ENCODE assay signal across 26 mouse cellular contexts in the genomic region with DNA sequence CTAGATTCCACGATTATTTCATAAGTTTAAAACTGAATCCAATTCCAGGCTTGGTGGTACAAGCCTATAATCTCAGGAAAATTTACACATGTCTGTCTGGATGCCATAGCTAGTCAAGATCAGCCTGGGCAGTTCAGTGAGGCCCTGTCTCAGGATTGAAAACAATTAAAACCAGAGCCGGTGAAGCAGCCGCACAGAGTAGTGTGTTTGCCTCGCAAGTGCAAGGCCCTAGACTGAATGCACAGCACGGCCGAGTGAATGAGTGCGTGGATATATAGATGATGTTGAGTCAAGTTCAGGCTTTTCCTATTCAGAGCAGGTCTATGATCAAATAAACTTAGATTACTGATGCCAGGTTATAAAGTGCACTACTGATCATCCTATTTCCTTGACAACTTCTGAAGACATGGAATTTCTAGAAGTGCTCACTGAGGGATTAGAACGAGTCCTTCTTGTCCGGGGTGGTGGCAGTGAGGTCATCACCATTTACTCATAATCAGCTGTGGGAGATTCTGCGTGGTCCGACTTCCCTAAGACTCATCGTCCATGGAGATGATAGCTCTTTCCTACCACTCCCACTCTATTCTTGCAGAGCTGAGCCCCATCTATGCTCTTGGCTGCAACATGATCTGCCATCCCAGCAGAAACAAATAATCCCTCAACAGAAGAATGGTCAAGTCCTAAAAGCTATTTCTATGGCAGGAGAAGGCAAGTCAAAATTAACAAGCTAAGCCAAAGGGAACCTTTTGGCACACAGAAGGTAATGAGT. TPM values are rescaled to one million over a fixed set of nuclear protein-coding genes. Genes with fewer than 3 reads are reported as not detected.
DNase-seq lines count a peak whose midpoint lies in the region; ATAC-seq and TF ChIP-seq lines count a peak whose summit lies in the region.
"Had no signal": no experiment of that assay in that cellular context is flagged by ENCODE, and none has a peak within 500 bp of the region (broad histone marks: within the 10 kb centered on the region; RNA-seq: fewer than 3 reads in every experiment).

No protein-coding gene starts in this region.

- H3K27ac ChIP-seq in kidney, postnatal 0 days, result no peak overlapping the region
- peak overlapping the region; percentile 38 for H3K27ac ChIP-seq in lung, embryonic 16.5 days (ENCODE audit: low read length)
- no peak overlapping the region for H3K27ac ChIP-seq in hindbrain, postnatal 0 days
- H3K27ac ChIP-seq: embryonic facial prominence, embryonic 12.5 days; intestine, embryonic 15.5 days; left cerebral cortex, adult 2 months; limb, embryonic 13.5 days; liver, embryonic 12.5 days; neural tube, embryonic 12.5 days had no signal

- no peak overlapping the region for H3K4me2 ChIP-seq in kidney, postnatal 0 days (ENCODE audit: low read length)
- H3K4me2 ChIP-seq in lung, embryonic 16.5 days (ENCODE audit: low read depth, low read length), result no peak overlapping the region
- H3K4me2 ChIP-seq in hindbrain, postnatal 0 days (ENCODE audit: low read depth, low read length), result no peak overlapping the region
- H3K4me2 ChIP-seq: embryonic facial prominence, embryonic 12.5 days; intestine, embryonic 15.5 days; limb, embryonic 13.5 days; liver, embryonic 12.5 days; neural tube, embryonic 12.5 days had no signal

- no peak for DNase-seq in frontal cortex, postnatal 36 days (ENCODE audit: low spot score in 2 of 2)
- DNase-seq in kidney, postnatal 0 days (ENCODE audit: low spot score), result peak; percentile 62
- DNase-seq in kidney, postnatal 25 days, result no peak
- DNase-seq in lung, postnatal 10 days, result no peak
- no peak for DNase-seq in hindbrain, postnatal 0 days (ENCODE audit: low spot score)
- DNase-seq: adrenal gland, postnatal 10 days; cerebellum, adult 8-10 months; cerebellum, postnatal 25 days; gastrocnemius, postnatal 10 days; kidney, adult 9 months; liver, postnatal 0 days; right cerebral cortex, adult 18-20 months; spleen, adult 18-20 months; thymus, adult 2 months; thymus, postnatal 36 days had no signal

- H3K4me3 ChIP-seq in kidney, postnatal 0 days (replicated peaks; ENCODE audit: low read depth, low read length), result no peak overlapping the region
- H3K4me3 ChIP-seq in lung, embryonic 16.5 days (ENCODE audit: low read length), result no peak overlapping the region
- no peak overlapping the region for H3K4me3 ChIP-seq in hindbrain, postnatal 0 days (ENCODE audit: low read length)
- H3K4me3 ChIP-seq: embryonic facial prominence, embryonic 12.5 days; intestine, embryonic 15.5 days; left cerebral cortex, adult 2 months; limb, embryonic 13.5 days; liver, embryonic 12.5 days; neural tube, embryonic 12.5 days had no signal

- H3K27me3 ChIP-seq in kidney, postnatal 0 days (ENCODE audit: insufficient read depth, low read length), result no peaks in the 10 kb centered on the region
- no peaks in the 10 kb centered on the region for H3K27me3 ChIP-seq in lung, embryonic 16.5 days (ENCODE audit: control insufficient read depth, insufficient read depth, low read depth, low read length)
- no peaks in the 10 kb centered on the region for H3K27me3 ChIP-seq in hindbrain, postnatal 0 days (ENCODE audit: insufficient read depth, low read length)
- H3K27me3 ChIP-seq: embryonic facial prominence, embryonic 12.5 days; intestine, embryonic 15.5 days; limb, embryonic 13.5 days; liver, embryonic 12.5 days; neural tube, embryonic 12.5 days; Patski had no signal

- ATAC-seq in frontal cortex, adult (ENCODE audit: low TSS enrichment), result 0 out of 2 replicates have a peak, but pooled peaks have one; percentile 18
- ATAC-seq in kidney, postnatal 0 days (replicated peaks; ENCODE audit: low FRiP score, low read depth), result peak; percentile 48
- ATAC-seq in lung, embryonic 16.5 days (ENCODE audit: low read depth), result peak; percentile 31; the same call in 1 of the 2 replicates
- no peak for ATAC-seq in hindbrain, postnatal 0 days
- ATAC-seq: hindbrain, embryonic 16.5 days; intestine, embryonic 15.5 days; liver, embryonic 12.5 days; liver, postnatal 0 days; midbrain, embryonic 16.5 days had no signal

- H3K36me3 ChIP-seq in kidney, postnatal 0 days (ENCODE audit: insufficient read depth, low read length), result peaks cover 57% of the 10 kb centered on the region
- H3K36me3 ChIP-seq in lung, embryonic 16.5 days (ENCODE audit: control insufficient read depth, insufficient read depth, low read length), result peaks cover 28% of the 10 kb centered on the region
- H3K36me3 ChIP-seq in hindbrain, postnatal 0 days (ENCODE audit: insufficient read depth, low read length), result peaks cover 54% of the 10 kb centered on the region

- no peaks in the 10 kb centered on the region for H3K9me3 ChIP-seq in kidney, postnatal 0 days (replicated peaks; ENCODE audit: low read length)
- H3K9me3 ChIP-seq in lung, embryonic 16.5 days (ENCODE audit: control insufficient read depth, low read length), result no peaks in the 10 kb centered on the region
- no peaks in the 10 kb centered on the region for H3K9me3 ChIP-seq in hindbrain, postnatal 0 days (ENCODE audit: low read length)
- H3K9me3 ChIP-seq: embryonic facial prominence, embryonic 12.5 days; intestine, embryonic 15.5 days; limb, embryonic 13.5 days; liver, embryonic 12.5 days; neural tube, embryonic 12.5 days had no signal

- WGBS in kidney, postnatal 0 days, result 59% methylated on average over 12 of the region's 12 CpGs
- 83% methylated on average over 12 of the region's 12 CpGs for WGBS in lung, embryonic 16.5 days
- WGBS in hindbrain, postnatal 0 days, result 91% methylated on average over 12 of the region's 12 CpGs

- H3K4me1 ChIP-seq in kidney, postnatal 0 days (replicated peaks; ENCODE audit: insufficient read depth, low read length), result no peaks in the 10 kb centered on the region
- no peaks in the 10 kb centered on the region for H3K4me1 ChIP-seq in lung, embryonic 16.5 days (replicated peaks; ENCODE audit: control insufficient read depth, insufficient read depth, low read length)
- H3K4me1 ChIP-seq in hindbrain, postnatal 0 days (ENCODE audit: insufficient read depth, low read length), result no peaks in the 10 kb centered on the region
- H3K4me1 ChIP-seq: embryonic facial prominence, embryonic 12.5 days; intestine, embryonic 15.5 days; limb, embryonic 13.5 days; liver, embryonic 12.5 days; neural tube, embryonic 12.5 days had no signal

- no peak for TF ChIP-seq CTCF in kidney, postnatal 0 days (IDR thresholded peaks at IDR 0.05; ENCODE audit: low read depth)
- no peak for TF ChIP-seq CTCF in hindbrain, postnatal 0 days (IDR thresholded peaks at IDR 0.05; ENCODE audit: low read depth)

- H3K9ac ChIP-seq in kidney, postnatal 0 days (ENCODE audit: low read depth, low read length), result no peak overlapping the region
- no peak overlapping the region for H3K9ac ChIP-seq in lung, embryonic 16.5 days (ENCODE audit: low read length)
- no peak overlapping the region for H3K9ac ChIP-seq in hindbrain, postnatal 0 days (replicated peaks; ENCODE audit: low read length)
- H3K9ac ChIP-seq: embryonic facial prominence, embryonic 12.5 days; intestine, embryonic 15.5 days; limb, embryonic 13.5 days; liver, embryonic 12.5 days; liver, postnatal 0 days; neural tube, embryonic 12.5 days had no signal

RNA-seq across cellular contexts. Expression of a gene that starts 7.6 kb away (rescaled TPM):
- polyA plus RNA-seq in kidney, postnatal 0 days (2015; fragmentation: Nextera tagmentation; extraction: Ambion mirVana), result 127 and 141 TPM in 2 replicates
- 109 and 113 TPM in 2 replicates for polyA plus RNA-seq in lung, embryonic 16.5 days (2015; fragmentation: Nextera tagmentation; extraction: Ambion mirVana)
- 123 and 151 TPM in 2 replicates for total RNA-seq in hindbrain, postnatal 0 days (2014; rRNA removed)
- polyA plus RNA-seq in hindbrain, postnatal 0 days (2015; fragmentation: Nextera tagmentation; extraction: Ambion mirVana), result 239 and 246 TPM in 2 replicates

RNA-seq across cellular contexts. Expression of a gene that starts 18.8 kb away (rescaled TPM):
- 33.8 and 35.2 TPM in 2 replicates for polyA plus RNA-seq in kidney, postnatal 0 days (2015; fragmentation: Nextera tagmentation; extraction: Ambion mirVana)
- 39.0 and 45.8 TPM in 2 replicates for polyA plus RNA-seq in lung, embryonic 16.5 days (2015; fragmentation: Nextera tagmentation; extraction: Ambion mirVana)
- 11.4 and 16.2 TPM in 2 replicates for total RNA-seq in hindbrain, postnatal 0 days (2014; rRNA removed)
- 21.4 and 23.3 TPM in 2 replicates for polyA plus RNA-seq in hindbrain, postnatal 0 days (2015; fragmentation: Nextera tagmentation; extraction: Ambion mirVana)
